Mouse (Mus musculus): ENCODE measurements around the gene Agk. TPM values are rescaled to one million over a fixed set of nuclear protein-coding genes. Genes with fewer than 3 reads are reported as not detected.
A peak's percentile ranks its signal among the peaks of the same experiment; 100 is the strongest.

The Agk gene
- polyA plus RNA-seq (2015; fragmentation: Nextera tagmentation; extraction: Ambion mirVana) = 44.8 and 46.8 TPM in 2 replicates

DNA sequence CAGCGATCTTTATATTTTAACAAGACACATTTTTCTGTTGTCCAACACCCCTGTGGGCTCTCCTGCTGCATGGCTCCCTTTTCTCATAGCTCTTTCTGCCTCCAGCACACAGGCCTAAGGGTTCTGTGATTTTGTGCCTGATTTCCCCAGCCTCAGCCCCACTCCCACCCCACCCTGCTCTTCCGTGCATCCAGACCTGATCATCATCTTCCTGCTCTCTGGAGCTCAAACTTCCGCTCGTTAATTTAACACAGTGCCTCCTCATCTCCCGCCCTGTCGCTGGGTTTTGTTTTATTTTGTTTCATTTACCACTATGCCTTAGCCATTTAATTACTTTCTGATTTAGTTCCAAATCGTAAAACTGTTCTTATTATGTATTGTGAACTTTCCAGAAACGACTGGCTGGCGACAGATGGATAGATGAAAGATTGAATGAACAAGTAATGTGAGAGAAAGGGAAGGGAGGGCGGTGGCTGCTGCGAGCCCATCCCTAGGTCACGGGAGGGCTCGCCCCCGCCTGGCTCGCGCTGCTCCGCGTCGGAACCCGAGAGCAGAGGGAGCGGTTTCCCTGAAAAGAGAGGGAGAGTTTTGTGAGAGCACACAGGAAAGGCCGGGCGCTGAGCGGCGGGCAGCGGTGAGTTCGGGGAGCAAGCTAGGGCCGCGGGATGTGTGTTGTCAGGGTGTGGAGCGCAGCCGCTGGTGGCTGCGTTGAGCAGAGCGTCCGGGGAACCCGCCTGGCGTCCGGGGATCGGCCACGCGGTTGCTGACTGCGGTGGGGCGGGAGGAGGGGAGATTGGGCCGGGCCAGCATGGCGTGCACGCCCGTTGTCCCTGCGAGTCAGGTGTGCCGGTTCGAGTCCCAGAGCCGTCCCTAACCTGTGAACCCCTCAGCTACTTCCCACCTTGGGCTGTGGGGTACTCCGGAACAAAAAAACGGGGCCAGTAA lies at the start of gene Agk:
Agk (plus strand) TSS at position 276 of the 945 bp plus-strand sequence.
- WGBS = 2% methylated on average over 52 of the region's 52 CpGs
- peak within 1 kb of the TSS; percentile 96 for H3K27ac ChIP-seq
- ATAC-seq (replicated peaks; ENCODE audit: low FRiP score) = peak; percentile 97

DNA sequence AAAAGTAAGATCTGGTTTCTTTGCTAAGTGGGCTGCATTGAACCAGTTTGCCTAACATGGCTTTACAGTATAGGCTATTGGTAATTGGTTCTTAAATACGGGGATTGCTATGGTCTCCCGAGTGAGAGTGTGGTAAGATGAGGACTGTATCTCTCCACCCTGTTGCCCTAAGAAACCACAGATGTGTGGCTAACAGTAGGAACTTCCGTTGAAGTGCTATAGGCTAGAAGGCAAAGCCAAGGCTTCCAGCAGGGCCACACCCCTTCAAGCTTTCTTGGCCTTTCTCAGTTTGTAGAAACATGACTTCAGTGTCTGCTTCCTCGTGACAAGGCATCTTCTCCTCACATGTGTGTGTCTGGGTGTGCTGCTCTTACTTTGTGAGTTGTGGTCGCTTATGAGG lies 24.3 kb upstream of the Agk start:
- Histone ChIP-seq H3K4me3 (replicated peaks) (no peak overlapping the region), H3K36me3 (no peaks in the 10 kb centered on the region), H3K9ac (no peak overlapping the region), H3K4me1 (no peaks in the 10 kb centered on the region), H3K4me2 (no peak overlapping the region), H3K9me3 (replicated peaks) (no peaks in the 10 kb centered on the region), H3K27me3 (no peaks in the 10 kb centered on the region), H3K27ac (no peak overlapping the region)
- 79% methylated on average over 5 of the region's 5 CpGs for WGBS
- ATAC-seq (replicated peaks; ENCODE audit: low FRiP score) = no peak

More for the DNA sequence above, at the start of gene Agk:
- Histone ChIP-seq H3K27me3 (no peaks in the 10 kb centered on the region), H3K4me1 (peaks cover 9% of the 10 kb centered on the region), H3K9ac (peak within 1 kb of the TSS; percentile 77), H3K9me3 (replicated peaks) (no peaks in the 10 kb centered on the region), H3K36me3 (peaks cover 9% of the 10 kb centered on the region), H3K4me3 (replicated peaks) (peak within 1 kb of the TSS; percentile 88), H3K4me2 (peak within 1 kb of the TSS; percentile 59)

DNA sequence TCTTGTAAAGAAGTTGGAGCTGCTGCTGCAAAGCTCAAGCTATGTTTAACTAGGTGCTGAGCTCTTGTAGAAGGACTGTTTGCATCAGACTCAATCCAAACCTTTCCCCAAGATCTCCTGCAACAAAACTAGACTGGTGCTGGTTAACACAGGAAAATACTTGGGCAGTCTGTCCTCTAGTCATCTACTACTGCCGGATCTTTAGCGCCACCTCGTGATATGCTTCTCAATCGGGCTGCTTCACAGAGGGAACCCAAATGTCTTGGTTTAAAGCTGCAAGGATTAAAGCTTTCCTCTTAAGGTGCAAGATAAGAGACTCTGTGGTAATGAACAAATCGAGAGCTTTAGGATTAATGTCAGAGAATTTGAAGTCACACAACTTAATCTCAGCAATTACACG lies 21.6 kb upstream of the Agk start:
- no peak overlapping the region for H3K27ac ChIP-seq
- no peaks in the 10 kb centered on the region for H3K4me1 ChIP-seq
- 13% methylated on average over 6 of the region's 6 CpGs for WGBS
- no peaks in the 10 kb centered on the region for H3K27me3 ChIP-seq
- no peaks in the 10 kb centered on the region for H3K36me3 ChIP-seq
- H3K4me3 ChIP-seq (replicated peaks) = no peak overlapping the region
- no peak overlapping the region for H3K4me2 ChIP-seq
- H3K9ac ChIP-seq = no peak overlapping the region
- H3K9me3 ChIP-seq (replicated peaks) = no peaks in the 10 kb centered on the region
- no peak for ATAC-seq (replicated peaks; ENCODE audit: low FRiP score)

- no peak overlapping the region for H3K4me3 ChIP-seq (replicated peaks)
- H3K4me1 ChIP-seq = no peaks in the 10 kb centered on the region
- H3K9ac ChIP-seq = no peak overlapping the region
- H3K27ac ChIP-seq = no peak overlapping the region
- H3K36me3 ChIP-seq = no peaks in the 10 kb centered on the region
- H3K9me3 ChIP-seq (replicated peaks) = no peaks in the 10 kb centered on the region
- ATAC-seq (replicated peaks; ENCODE audit: low FRiP score) = no peak
- no peaks in the 10 kb centered on the region for H3K27me3 ChIP-seq
- H3K4me2 ChIP-seq = no peak overlapping the region
Observed at GRCm38 (mm10) chr6:40304972-40305371, 20.0 kb upstream of the Agk start.

DNA sequence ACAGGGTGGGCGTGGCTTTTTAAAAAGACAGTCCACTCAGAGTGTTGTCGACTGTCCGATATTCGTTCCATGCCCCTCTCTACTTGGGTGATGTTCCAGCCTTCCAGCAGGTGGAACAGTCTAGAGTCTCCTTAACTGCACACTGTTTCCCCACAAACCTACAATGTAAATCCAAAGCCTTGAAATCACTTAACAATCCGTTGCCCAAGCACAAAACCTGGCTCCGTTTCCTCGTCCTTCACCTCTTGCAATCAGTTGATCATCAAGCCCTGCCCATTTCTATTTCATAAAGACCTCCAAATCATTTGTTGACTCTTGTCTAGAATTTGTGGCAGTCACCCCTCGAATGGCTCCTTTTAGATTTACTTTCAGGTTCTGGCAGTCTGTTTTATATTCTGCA lies 1.4 kb downstream of the Agk start:
- Histone ChIP-seq H3K4me3 (replicated peaks) (peak overlapping the region; percentile 88; the same call in 1 of the 2 replicates), H3K9me3 (replicated peaks) (no peaks in the 10 kb centered on the region), H3K4me1 (peaks cover 9% of the 10 kb centered on the region), H3K4me2 (peak overlapping the region; percentile 59), H3K36me3 (peaks cover 15% of the 10 kb centered on the region), H3K27ac (no peak overlapping the region), H3K27me3 (no peaks in the 10 kb centered on the region), H3K9ac (no peak overlapping the region)
- 87% methylated on average over 8 of the region's 8 CpGs for WGBS
- no peak for ATAC-seq (replicated peaks; ENCODE audit: low FRiP score)

- WGBS = 41% methylated on average over 2 of the region's 2 CpGs
- Histone ChIP-seq H3K36me3 (peaks cover 60% of the 10 kb centered on the region), H3K4me2 (no peak overlapping the region), H3K27me3 (no peaks in the 10 kb centered on the region), H3K9ac (no peak overlapping the region), H3K9me3 (replicated peaks) (no peaks in the 10 kb centered on the region), H3K27ac (no peak overlapping the region), H3K4me3 (replicated peaks) (no peak overlapping the region), H3K4me1 (no peaks in the 10 kb centered on the region)
- ATAC-seq (replicated peaks; ENCODE audit: low FRiP score) = no peak
Observed at GRCm38 (mm10) chr6:40333497-40333896, 8.5 kb downstream of the Agk start.

- 92% methylated on average over 6 of the region's 6 CpGs for WGBS
- Histone ChIP-seq H3K4me2 (no peak overlapping the region), H3K4me1 (no peaks in the 10 kb centered on the region), H3K27me3 (no peaks in the 10 kb centered on the region), H3K9me3 (replicated peaks) (no peaks in the 10 kb centered on the region), H3K9ac (no peak overlapping the region), H3K27ac (no peak overlapping the region), H3K36me3 (peaks cover 45% of the 10 kb centered on the region), H3K4me3 (replicated peaks) (no peak overlapping the region)
- no peak for ATAC-seq (replicated peaks; ENCODE audit: low FRiP score)
Observed at GRCm38 (mm10) chr6:40336735-40337731, 12.1 kb downstream of the Agk start.

DNA sequence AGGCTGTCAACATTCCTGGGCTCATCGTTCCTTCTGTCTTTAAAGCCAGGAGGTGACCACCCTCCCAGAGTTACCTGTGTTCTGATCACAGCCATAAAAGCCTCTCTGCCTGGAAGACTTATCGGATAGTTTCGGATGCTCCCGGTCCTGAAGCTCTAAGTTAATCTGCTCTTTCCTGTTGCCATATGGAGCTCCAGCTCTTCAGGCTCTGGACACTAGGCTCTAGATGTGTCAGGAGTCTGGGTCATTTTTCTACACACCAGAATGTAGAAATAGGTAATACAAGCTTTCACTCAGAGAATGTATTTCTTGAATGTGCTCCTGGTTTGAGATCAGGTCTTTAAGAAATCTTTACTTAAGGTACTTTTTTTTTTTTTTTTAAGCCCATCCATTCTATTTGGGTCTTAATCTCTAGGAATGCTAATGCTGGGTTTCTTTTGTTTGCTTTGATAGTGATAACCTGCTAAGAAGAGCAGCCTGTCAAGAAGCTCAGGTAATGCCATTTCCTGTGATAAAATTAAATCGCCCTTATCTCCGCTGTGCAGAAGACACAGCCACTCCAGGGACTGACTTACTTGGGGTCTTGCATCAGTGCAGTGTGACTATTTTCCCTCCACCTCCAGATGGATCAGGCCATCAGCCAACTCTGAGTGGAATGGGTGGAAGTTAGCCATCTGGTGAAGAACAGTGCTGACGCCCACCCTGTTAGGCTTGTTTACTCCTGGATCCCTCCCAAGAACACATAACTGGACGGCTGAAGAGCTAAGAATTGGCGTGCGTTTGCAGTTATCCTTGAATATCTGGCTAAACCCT lies 22.2 kb downstream of the Agk start:
- H3K27me3 ChIP-seq = no peaks in the 10 kb centered on the region
- H3K36me3 ChIP-seq = peaks cover 36% of the 10 kb centered on the region
- 0 out of 2 replicates have a peak, but pooled peaks cover 2% of the 10 kb centered on the region for H3K4me1 ChIP-seq
- H3K9me3 ChIP-seq (replicated peaks) = no peaks in the 10 kb centered on the region
- no peak overlapping the region for H3K27ac ChIP-seq
- ATAC-seq (replicated peaks; ENCODE audit: low FRiP score) = no peak
- no peak overlapping the region for H3K9ac ChIP-seq
- no peak overlapping the region for H3K4me3 ChIP-seq (replicated peaks)
- H3K4me2 ChIP-seq = no peak overlapping the region
- 68% methylated on average over 10 of the region's 10 CpGs for WGBS

GRCm38 (mm10) chr6:40347772-40348111 lies 22.8 kb downstream of the Agk start:
- no peak overlapping the region for H3K4me3 ChIP-seq (replicated peaks)
- no peaks in the 10 kb centered on the region for H3K9me3 ChIP-seq (replicated peaks)
- WGBS = 67% methylated on average over 1 of the region's 1 CpGs
- H3K36me3 ChIP-seq = peaks cover 39% of the 10 kb centered on the region
- H3K4me2 ChIP-seq = no peak overlapping the region
- 0 out of 2 replicates have a peak, but pooled peaks cover 2% of the 10 kb centered on the region for H3K4me1 ChIP-seq
- no peak overlapping the region for H3K27ac ChIP-seq
- ATAC-seq (replicated peaks; ENCODE audit: low FRiP score) = no peak
- no peaks in the 10 kb centered on the region for H3K27me3 ChIP-seq
- no peak overlapping the region for H3K9ac ChIP-seq

DNA sequence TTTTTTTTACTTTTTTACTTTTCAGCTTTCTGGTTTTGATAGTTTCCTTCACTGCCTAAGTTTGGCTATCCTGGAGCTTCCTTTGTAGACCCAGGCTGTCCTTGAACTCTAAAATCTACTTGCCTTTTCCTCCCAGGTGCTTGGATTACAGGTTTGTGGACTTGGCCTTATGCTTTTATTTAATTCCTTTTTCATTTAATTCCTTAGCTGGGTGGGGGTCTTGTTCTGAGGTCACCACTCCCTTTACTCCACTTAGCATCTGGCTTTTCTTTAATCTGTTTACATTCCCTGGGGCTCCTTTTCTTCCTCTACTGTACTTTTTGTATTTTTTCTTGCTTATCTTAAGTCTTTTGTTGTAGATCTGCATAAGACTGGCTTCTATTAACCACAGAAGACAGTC lies 25.1 kb downstream of the Agk start:
- 0 out of 2 replicates have a peak, but pooled peaks cover 2% of the 10 kb centered on the region for H3K4me1 ChIP-seq
- H3K9ac ChIP-seq = no peak overlapping the region
- H3K4me3 ChIP-seq (replicated peaks) = no peak overlapping the region
- ATAC-seq (replicated peaks; ENCODE audit: low FRiP score) = no peak
- H3K9me3 ChIP-seq (replicated peaks) = no peaks in the 10 kb centered on the region
- H3K4me2 ChIP-seq = no peak overlapping the region
- H3K27ac ChIP-seq = no peak overlapping the region
- H3K36me3 ChIP-seq = peaks cover 44% of the 10 kb centered on the region; the same call in 1 of the 2 replicates
- no peaks in the 10 kb centered on the region for H3K27me3 ChIP-seq

GRCm38 (mm10) chr6:40350856-40351255 lies 25.9 kb downstream of the Agk start:
- 0 out of 2 replicates have a peak, but pooled peaks cover 2% of the 10 kb centered on the region for H3K4me1 ChIP-seq
- no peaks in the 10 kb centered on the region for H3K9me3 ChIP-seq (replicated peaks)
- H3K4me2 ChIP-seq = no peak overlapping the region
- no peak overlapping the region for H3K4me3 ChIP-seq (replicated peaks)
- ATAC-seq (replicated peaks; ENCODE audit: low FRiP score) = no peak
- H3K9ac ChIP-seq = no peak overlapping the region
- no peak overlapping the region for H3K27ac ChIP-seq
- peaks cover 46% of the 10 kb centered on the region; the same call in 1 of the 2 replicates for H3K36me3 ChIP-seq
- H3K27me3 ChIP-seq = no peaks in the 10 kb centered on the region

Data from kidney, embryonic 15.5 days (tissue).